Mouse (Mus musculus): ENCODE measurements around the gene F3. TPM values are rescaled to one million over a fixed set of nuclear protein-coding genes. Genes with fewer than 3 reads are reported as not detected.

F3 gene
- total and polyA plus RNA-seq, 3 experiments: not detected

DNA sequence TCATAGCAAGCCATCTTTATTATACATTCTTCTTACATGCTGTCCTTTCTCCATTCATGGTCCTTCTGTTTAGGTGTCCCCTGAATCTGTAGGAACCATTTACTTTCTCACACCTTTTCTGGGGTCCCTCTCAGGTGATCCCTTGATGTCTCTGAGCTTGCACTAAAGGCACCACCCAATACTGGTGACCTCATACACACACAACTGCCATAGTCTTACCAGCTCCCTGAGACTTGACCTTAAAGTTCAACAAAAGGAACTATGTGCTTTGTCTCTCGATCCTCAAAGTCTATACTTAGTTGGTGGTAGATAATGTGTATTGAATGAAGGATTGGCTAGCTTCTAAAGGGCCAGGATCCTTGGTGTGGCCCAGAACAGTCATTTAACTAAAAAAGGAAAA is 37.4 kb upstream of the F3 start:
- no peak for DNase-seq (ENCODE audit: low read depth, low spot score)
- no peaks in the 10 kb centered on the region for H3K9me3 ChIP-seq (replicated peaks; ENCODE audit: insufficient read depth, low read length)

DNA sequence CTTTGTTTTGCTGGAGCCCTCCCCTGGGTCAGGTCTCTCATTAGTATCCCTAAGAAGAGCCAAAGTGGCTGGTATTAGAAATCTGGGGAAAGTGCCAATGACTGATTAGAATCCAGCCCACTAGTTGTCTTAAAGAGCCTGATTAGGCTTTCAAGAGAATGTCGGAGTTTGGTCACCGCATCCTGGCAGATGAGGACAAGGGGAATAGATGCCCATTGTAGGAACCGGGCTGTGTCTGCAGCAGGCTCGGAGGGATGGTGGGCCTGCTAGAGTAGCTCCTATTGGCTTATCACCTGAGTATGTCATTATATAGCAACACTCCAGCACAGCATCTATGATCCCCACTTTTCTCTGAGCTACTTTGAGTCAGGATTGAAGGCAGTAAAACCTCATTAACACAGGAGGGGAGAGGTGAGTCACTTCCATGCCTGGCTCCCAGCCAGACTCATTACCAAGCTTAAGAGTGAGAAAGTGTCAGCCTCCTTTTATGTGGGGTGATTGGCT is 36.9 kb upstream of the F3 start:
- Histone ChIP-seq H3K79me2 (ENCODE audit: control insufficient read depth, insufficient read depth, low read length, poor library complexity) (no peaks in the 10 kb centered on the region), H3K36me3 (ENCODE audit: control insufficient read depth in 1 of 2, insufficient read depth in 2 of 2, low read length in 2 of 2) (peaks cover 0 to 7% of the 10 kb centered on the region in 2 experiments; a peak in 2 of 4 replicates), H3K4me3 (ENCODE audit: control insufficient read depth in 1 of 2, insufficient read depth in 1 of 2, low read depth in 2 of 2, low read length in 2 of 2) (no peak overlapping the region), H3K27me3 (ENCODE audit: control insufficient read depth in 1 of 2, insufficient read depth in 2 of 2, low read length in 2 of 2) (no peaks in the 10 kb centered on the region), H3K4me1 (ENCODE audit: control insufficient read depth in 1 of 2, insufficient read depth in 2 of 2, low read length in 2 of 2) (peaks cover 0 to 17% of the 10 kb centered on the region in 2 experiments; a peak in 1 of 4 replicates), H3K9me3 (replicated peaks; ENCODE audit: insufficient read depth, low read length) (no peaks in the 10 kb centered on the region), H3K27ac (ENCODE audit: control insufficient read depth, low read depth, low read length) (no peak overlapping the region), H3K9ac (ENCODE audit: control insufficient read depth, low read depth, low read length, poor library complexity, severe bottlenecking) (no peak overlapping the region)
- DNase-seq (ENCODE audit: low read depth, low spot score): peak; percentile 43
- no peak for TF ChIP-seq MEF2A (IDR thresholded peaks at IDR 0.05; ENCODE audit: extremely low read depth, insufficient replicate concordance, low read depth, low read length, poor library complexity, severe bottlenecking)
- TF ChIP-seq UBTF (IDR thresholded peaks at IDR 0.05; ENCODE audit: borderline replicate concordance, insufficient read depth, low read depth, low read length): no peak
- no peak for TF ChIP-seq POLR2AphosphoS5 (IDR thresholded peaks at IDR 0.05; ENCODE audit: borderline replicate concordance, low read depth, low read length)
- TF ChIP-seq MXI1 (IDR thresholded peaks at IDR 0.05; ENCODE audit: low read depth, low read length): no peak
- no peak for TF ChIP-seq POLR2A (IDR thresholded peaks at IDR 0.05; ENCODE audit: control insufficient read depth in 1 of 2, insufficient read depth in 1 of 2, low read depth in 1 of 2, low read length in 2 of 2, poor library complexity in 1 of 2)
- TF ChIP-seq KAT2A (conservative IDR thresholded peaks at IDR 0.05; ENCODE audit: low read depth, low read length): no peak
- TF ChIP-seq EP300 (IDR thresholded peaks at IDR 0.05; ENCODE audit: low read depth in 1 of 2, low read length in 2 of 2): no peak
- no peak for TF ChIP-seq SMC3 (IDR thresholded peaks at IDR 0.05; ENCODE audit: low read depth, low read length)
- TF ChIP-seq ZKSCAN1 (IDR thresholded peaks at IDR 0.05; ENCODE audit: low read depth, low read length): no peak
- no peak for TF ChIP-seq MAFK (IDR thresholded peaks at IDR 0.05; ENCODE audit: borderline replicate concordance, low read depth, low read length)
- no peak for TF ChIP-seq ZC3H11A (IDR thresholded peaks at IDR 0.05; ENCODE audit: low read depth, low read length)
- no peak for TF ChIP-seq ZMIZ1 (IDR thresholded peaks at IDR 0.05; ENCODE audit: low read depth, low read length)

More for the DNA sequence above, 37.4 kb upstream of the F3 start:
- H3K27me3 ChIP-seq (ENCODE audit: control insufficient read depth in 1 of 2, insufficient read depth in 2 of 2, low read length in 2 of 2): no peaks in the 10 kb centered on the region
- peaks cover 0 to 17% of the 10 kb centered on the region in 2 experiments; a peak in 1 of 4 replicates for H3K4me1 ChIP-seq (ENCODE audit: control insufficient read depth in 1 of 2, insufficient read depth in 2 of 2, low read length in 2 of 2)
- no peak overlapping the region for H3K4me3 ChIP-seq (ENCODE audit: control insufficient read depth in 1 of 2, insufficient read depth in 1 of 2, low read depth in 2 of 2, low read length in 2 of 2)
- H3K79me2 ChIP-seq (ENCODE audit: control insufficient read depth, insufficient read depth, low read length, poor library complexity): no peaks in the 10 kb centered on the region
- peaks cover 0 to 7% of the 10 kb centered on the region in 2 experiments; a peak in 2 of 4 replicates for H3K36me3 ChIP-seq (ENCODE audit: control insufficient read depth in 1 of 2, insufficient read depth in 2 of 2, low read length in 2 of 2)
- H3K27ac ChIP-seq (ENCODE audit: control insufficient read depth, low read depth, low read length): no peak overlapping the region
- no peak overlapping the region for H3K9ac ChIP-seq (ENCODE audit: control insufficient read depth, low read depth, low read length, poor library complexity, severe bottlenecking)
- TF ChIP-seq RCOR1 (IDR thresholded peaks at IDR 0.05; ENCODE audit: low read depth, low read length): no peak
- TF ChIP-seq UBTF (IDR thresholded peaks at IDR 0.05; ENCODE audit: borderline replicate concordance, insufficient read depth, low read depth, low read length): no peak
- TF ChIP-seq ETS1 (IDR thresholded peaks at IDR 0.05; ENCODE audit: low read depth, low read length): no peak
- TF ChIP-seq TBP (IDR thresholded peaks at IDR 0.05; ENCODE audit: low read depth, low read length): no peak
- no peak for TF ChIP-seq MYB (IDR thresholded peaks at IDR 0.05; ENCODE audit: low read depth, low read length)
- no peak for TF ChIP-seq USF2 (IDR thresholded peaks at IDR 0.05; ENCODE audit: borderline replicate concordance in 1 of 2, insufficient read depth in 1 of 2, low read depth in 1 of 2, low read length in 2 of 2)
- TF ChIP-seq ZKSCAN1 (IDR thresholded peaks at IDR 0.05; ENCODE audit: low read depth, low read length): no peak
- TF ChIP-seq BHLHE40 (IDR thresholded peaks at IDR 0.05; ENCODE audit: borderline replicate concordance, low read depth, low read length): no peak

Measured in MEL (cell line).